Mouse (Mus musculus) spleen, adult 2 months (tissue): ENCODE results near the gene Deaf1. TPM values are rescaled to one million over a fixed set of nuclear protein-coding genes. Genes with fewer than 3 reads are reported as not detected.
"Not testable (repeated sequence)": the region's sequence is repeated elsewhere in the genome, so short reads cannot be mapped to it uniquely, and the experiment has no call there.

Experiments
- DNase-seq, 2 experiments: peaks; one replicate each; pipeline versions ENCODE4 v3.0.0 to v3.0.0-alpha.2; 2012 to 2021; ENCODE audit warnings: low spot score in 2 of 2, low read depth in 1 of 2
- H3K27ac ChIP-seq: fragments of 200-500 bp; 2 replicates; pipeline ENCODE4 v1.5.1; 2012; ENCODE audit warnings: low read length, inconsistent platforms; ENCODE audit not compliant: insufficient read depth
- H3K27me3 ChIP-seq: fragments of 200-500 bp; 2 replicates; pipeline ENCODE4 v1.6.1; 2012; ENCODE audit warnings: mild to moderate bottlenecking, moderate library complexity, low read length, inconsistent platforms; ENCODE audit not compliant: control insufficient read depth, insufficient read depth
- H3K36me3 ChIP-seq: fragments of 200-500 bp; 2 replicates; pipeline ENCODE4 v1.6.1; 2012; ENCODE audit warnings: mild to moderate bottlenecking, low read length, inconsistent platforms; ENCODE audit not compliant: control insufficient read depth, insufficient read depth
- H3K4me1 ChIP-seq: fragments of 200-500 bp; 2 replicates; pipeline ENCODE4 v1.6.1; 2011; ENCODE audit warnings: inconsistent platforms; ENCODE audit not compliant: control insufficient read depth, insufficient read depth, insufficient read length
- H3K4me3 ChIP-seq: fragments of 200-500 bp; 2 replicates; pipeline ENCODE4 v1.5.1; 2011; ENCODE audit warnings: mild to moderate bottlenecking, inconsistent platforms; ENCODE audit not compliant: insufficient read depth, insufficient read length; ENCODE audit errors: extremely low read depth
- CTCF ChIP-seq: fragments of 200-500 bp; IDR thresholded peaks from 2 replicates; pipeline ENCODE4 v1.5.1; 2011; ENCODE audit warnings: mild to moderate bottlenecking, inconsistent platforms; ENCODE audit not compliant: insufficient read depth, insufficient read length, insufficient replicate concordance; ENCODE audit errors: extremely low read depth
- POLR2A ChIP-seq: fragments of 200-500 bp; IDR thresholded peaks from 2 replicates; pipeline ENCODE4 v1.6.1; 2011; ENCODE audit warnings: low read depth, low read length, inconsistent platforms
- WGBS: fragments of 180-500 bp; shearing (Covaris S2); methylation state at CpG from one replicate; pipeline ENCODE4 v1.1.7; 2018; 5-methylcytosine and 5-hydroxymethylcytosine counted together
- polyA plus RNA-seq: library from polyadenylated mRNA; depleted of rRNA; stranded (reverse); fragments of >200 nt; gene quantifications from 2 replicates; pipeline ENCODE4 v1.2.3, GENCODE M21; 2012; rRNA removed

The Deaf1 gene
- polyA plus RNA-seq, 1 experiment: 15.3 TPM

DNA sequence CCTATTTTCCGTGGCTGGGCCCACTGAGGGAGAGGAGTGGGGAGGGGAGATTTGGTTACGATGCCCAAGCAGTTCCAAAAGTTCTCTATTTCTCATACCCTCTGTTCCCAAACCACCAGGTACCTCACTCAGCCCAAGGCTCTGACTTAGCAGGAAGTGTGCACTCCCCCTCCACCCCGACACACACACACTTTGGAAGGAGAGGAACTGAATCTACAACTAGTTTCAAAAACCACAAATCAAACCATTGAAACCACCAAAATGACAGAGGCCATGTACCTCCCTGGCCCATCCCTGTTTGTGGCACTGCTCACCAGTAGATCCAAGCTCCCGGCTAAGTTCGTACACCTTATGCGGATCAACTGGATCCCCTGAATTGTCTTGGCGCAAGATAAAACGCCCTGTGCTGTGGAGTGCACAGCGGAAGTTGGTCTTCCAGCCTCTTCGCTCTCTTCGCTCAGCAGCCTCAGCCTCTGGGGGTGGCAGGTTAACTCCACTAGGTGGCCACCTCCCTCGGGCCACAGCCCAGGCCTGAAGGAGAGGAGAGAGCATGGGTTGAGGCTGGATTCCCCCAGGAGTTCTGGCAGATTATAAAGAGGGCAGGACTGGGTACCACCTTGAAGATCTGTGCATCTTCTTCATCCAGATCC, 62.6 kb downstream of the Deaf1 start:
- H3K27ac ChIP-seq: peak overlapping the region; percentile 39
- no peaks in the 10 kb centered on the region for H3K27me3 ChIP-seq
- H3K36me3 ChIP-seq: peaks cover 38% of the 10 kb centered on the region
- WGBS: 6% methylated on average over 12 of the region's 12 CpGs
- peak overlapping the region; percentile 74; the same call in 1 of the 2 replicates for H3K4me3 ChIP-seq
- TF ChIP-seq CTCF (peak; percentile 64; the same call in 1 of the 2 replicates), POLR2A (no peak)
- peaks cover 17% of the 10 kb centered on the region for H3K4me1 ChIP-seq
- peak; percentile 55 to 66 for DNase-seq

DNA sequence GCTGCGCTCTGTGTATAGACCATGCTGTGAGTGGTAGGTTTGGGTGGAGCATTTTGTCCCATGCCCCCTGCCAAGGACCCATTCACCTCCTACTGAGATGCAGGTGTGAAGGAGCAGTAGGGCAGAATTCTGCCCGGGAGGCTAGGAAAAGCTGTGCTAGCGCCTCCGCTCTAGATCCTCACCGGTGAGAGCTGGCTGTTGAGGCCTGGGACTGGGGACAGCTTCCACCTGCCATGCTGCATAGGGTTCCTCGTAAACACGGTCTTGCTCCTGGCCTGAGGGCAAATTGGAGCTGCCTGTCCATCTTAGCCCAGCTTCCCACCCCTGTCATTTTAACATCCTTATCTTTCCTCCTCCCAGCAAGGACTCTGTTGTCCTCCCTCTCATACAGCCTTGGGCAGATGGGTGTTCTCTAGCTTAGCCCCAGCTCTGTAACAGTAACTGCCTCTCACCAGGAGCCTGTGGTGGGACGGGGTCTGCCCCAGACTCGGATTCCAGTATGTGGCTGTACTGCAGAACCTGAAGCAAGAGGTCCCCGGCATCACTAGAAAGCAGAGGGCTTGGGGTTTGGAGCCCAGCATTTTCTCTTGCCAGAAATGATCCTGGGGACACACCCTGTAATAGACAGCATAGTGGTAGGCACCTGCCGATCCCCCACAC, 63.3 kb downstream of the Deaf1 start:
- no peak overlapping the region for H3K27ac ChIP-seq
- peaks cover 45% of the 10 kb centered on the region for H3K36me3 ChIP-seq
- H3K4me1 ChIP-seq: peaks cover 15% of the 10 kb centered on the region

DNA sequence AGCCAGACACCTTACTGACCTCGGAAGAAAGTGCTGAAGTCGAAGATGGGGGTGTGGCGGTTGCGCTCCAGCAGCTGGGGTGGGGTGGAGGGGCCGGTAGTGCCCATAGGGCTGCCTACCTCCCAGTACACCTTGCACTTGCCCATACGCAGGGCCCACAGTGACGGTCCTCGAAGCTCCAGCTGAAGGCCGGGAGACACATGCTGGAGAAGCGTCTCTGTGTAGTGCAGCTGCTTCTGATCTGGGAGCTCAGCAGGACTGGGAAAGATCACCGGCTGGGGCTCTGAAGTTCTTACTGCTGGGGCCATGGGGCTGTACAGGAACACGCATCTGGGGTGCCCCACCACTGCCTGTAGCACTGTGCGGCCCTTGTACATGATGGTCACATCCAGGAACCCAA, 63.9 kb downstream of the Deaf1 start:
- Histone ChIP-seq H3K36me3 (peaks cover 51% of the 10 kb centered on the region), H3K27me3 (no peaks in the 10 kb centered on the region), H3K27ac (no peak overlapping the region), H3K4me1 (peaks cover 13% of the 10 kb centered on the region; the same call in 1 of the 2 replicates), H3K4me3 (no peak overlapping the region)
- TF ChIP-seq CTCF (no peak), POLR2A (no peak)
- 96% methylated on average over 13 of the region's 13 CpGs for WGBS
- no peak for DNase-seq

More for the DNA sequence above, 63.3 kb downstream of the Deaf1 start:
- TF ChIP-seq CTCF: no peak
- no peak for TF ChIP-seq POLR2A
- no peak for DNase-seq
- Histone ChIP-seq H3K4me3 (no peak overlapping the region), H3K27me3 (no peaks in the 10 kb centered on the region)
- WGBS: 79% methylated on average over 11 of the region's 11 CpGs

DNA sequence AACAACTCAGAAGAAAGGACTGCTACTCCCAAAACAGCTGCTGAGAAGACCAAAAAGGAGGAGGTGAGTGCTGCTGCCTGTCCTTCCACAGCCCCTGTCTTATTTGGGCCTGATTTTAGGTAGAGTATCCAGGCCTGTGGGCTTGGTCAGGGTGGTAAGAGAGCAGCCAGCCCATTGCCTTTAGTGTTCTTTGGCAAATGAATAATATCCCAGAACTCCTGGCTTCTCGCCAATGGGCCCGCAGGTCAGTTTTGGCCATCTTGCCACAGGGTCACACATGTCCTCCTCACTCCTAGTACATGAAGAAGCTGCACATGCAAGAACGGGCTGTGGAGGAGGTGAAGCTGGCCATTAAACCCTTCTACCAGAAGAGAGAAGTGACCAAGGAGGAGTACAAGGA, 66.0 kb downstream of the Deaf1 start:
- H3K27me3 ChIP-seq: no peaks in the 10 kb centered on the region
- DNase-seq: no peak
- peaks cover 71% of the 10 kb centered on the region for H3K36me3 ChIP-seq
- H3K4me1 ChIP-seq: peaks cover 11% of the 10 kb centered on the region; the same call in 1 of the 2 replicates
- WGBS: 92% methylated on average over 3 of the region's 3 CpGs
- H3K27ac ChIP-seq: no peak overlapping the region
- TF ChIP-seq POLR2A (no peak), CTCF (no peak)
- H3K4me3 ChIP-seq: no peak overlapping the region

DNA sequence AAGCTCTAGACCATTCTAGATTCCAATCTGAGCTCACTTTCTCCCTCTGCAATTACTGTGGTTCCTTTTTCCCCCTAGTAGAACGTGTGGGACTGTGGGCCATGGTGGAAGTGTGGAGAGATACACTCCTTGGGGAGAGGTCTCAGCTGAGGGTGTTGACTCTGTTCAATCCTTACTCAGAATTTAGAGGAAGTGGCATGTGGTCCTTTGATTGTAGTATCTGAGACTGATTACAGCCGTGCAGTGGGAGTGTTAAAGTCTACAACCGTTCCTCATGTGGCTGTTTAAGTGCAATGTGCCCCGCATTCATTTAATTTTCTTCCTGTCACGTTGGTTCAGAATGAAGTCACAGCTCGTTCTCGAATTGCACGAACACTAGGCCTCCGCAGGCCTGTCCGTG, 71.3 kb downstream of the Deaf1 start:
- 91% methylated on average over 10 of the region's 10 CpGs for WGBS
- Histone ChIP-seq H3K4me3 (no peak overlapping the region), H3K4me1 (no peaks in the 10 kb centered on the region), H3K36me3 (peaks cover 65% of the 10 kb centered on the region), H3K27ac (no peak overlapping the region), H3K27me3 (no peaks in the 10 kb centered on the region)
- no peak for DNase-seq
- TF ChIP-seq CTCF (no peak), POLR2A (no peak)

DNA sequence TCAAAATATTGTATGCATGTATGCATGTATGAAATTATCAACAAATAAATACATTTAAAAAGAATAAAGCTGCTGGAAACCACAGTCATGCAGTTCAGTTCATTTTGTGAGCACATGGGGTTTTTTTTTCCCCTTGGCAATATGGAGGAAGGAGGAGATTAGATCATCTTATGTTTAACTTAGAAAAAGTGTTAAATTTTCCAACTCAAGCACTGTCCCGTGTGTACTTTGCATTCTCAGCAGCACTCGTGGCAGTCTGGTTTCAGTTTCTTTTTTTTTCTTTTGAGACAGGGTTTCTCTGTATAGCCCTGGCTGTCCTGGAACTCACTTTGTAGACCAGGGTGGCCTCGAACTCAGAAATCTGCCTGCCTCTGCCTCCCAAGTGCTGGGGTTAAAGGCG, 77.0 kb downstream of the Deaf1 start:
- not testable (repeated sequence) for DNase-seq, H3K27ac ChIP-seq, H3K4me1 ChIP-seq, H3K4me3 ChIP-seq, H3K27me3 ChIP-seq
- H3K36me3 ChIP-seq: peaks cover 48% of the 10 kb centered on the region
- 76% methylated on average over 4 of the region's 4 CpGs for WGBS

Other genes starting within 250 kb of the Deaf1 start
- gene Pkp3, start 249.5 kb downstream of the Deaf1 start, polyA plus RNA-seq: 30.1 and 36.7 TPM in 2 replicates
- 35.8 and 45.5 TPM in 2 replicates for gene Sigirr, start 227.1 kb downstream of the Deaf1 start, polyA plus RNA-seq
- 0.02 and 0.23 TPM in 2 replicates for gene Ano9, start 209.9 kb downstream of the Deaf1 start, polyA plus RNA-seq
- gene Ptdss2, start 205.3 kb downstream of the Deaf1 start, polyA plus RNA-seq: 26.8 and 27.0 TPM in 2 replicates
- gene Rnh1, start 154.8 kb downstream of the Deaf1 start, polyA plus RNA-seq: 90.8 and 113 TPM in 2 replicates
- 29.0 and 33.2 TPM in 2 replicates for gene Hras, start 133.7 kb downstream of the Deaf1 start, polyA plus RNA-seq
- gene Lrrc56, start 133.5 kb downstream of the Deaf1 start, polyA plus RNA-seq: 5.2 and 5.5 TPM in 2 replicates
- 6.8 and 7.4 TPM in 2 replicates for gene Lmntd2, start 113.6 kb downstream of the Deaf1 start, polyA plus RNA-seq
- gene Rassf7, start 111.8 kb downstream of the Deaf1 start, polyA plus RNA-seq: 13.0 and 18.4 TPM in 2 replicates
- 29.3 and 31.4 TPM in 2 replicates for gene Phrf1, start 98.9 kb downstream of the Deaf1 start, polyA plus RNA-seq
- 105 and 160 TPM in 2 replicates for gene Irf7, start 61.2 kb downstream of the Deaf1 start, polyA plus RNA-seq
- 0.14 and 0.15 TPM in 2 replicates for gene Cdhr5, start 50.9 kb downstream of the Deaf1 start, polyA plus RNA-seq
- gene Sct, start 48.6 kb downstream of the Deaf1 start, polyA plus RNA-seq: 1.6 and 4.5 TPM in 2 replicates
- gene Drd4, start 35.7 kb downstream of the Deaf1 start, polyA plus RNA-seq: 0.09 and 0.22 TPM in 2 replicates
- gene Tmem80, start within 50 bp of the Deaf1 start, polyA plus RNA-seq: 32.4 and 37.0 TPM in 2 replicates
- gene Eps8l2, start 11.2 kb upstream of the Deaf1 start, polyA plus RNA-seq: 2.5 TPM in 2 replicates
- gene Taldo1, start 64.5 kb upstream of the Deaf1 start, polyA plus RNA-seq: 155 and 184 TPM in 2 replicates
- 56.7 and 72.5 TPM in 2 replicates for gene Gatd1, start 86.4 kb upstream of the Deaf1 start, polyA plus RNA-seq
- gene Cend1, start 101.8 kb upstream of the Deaf1 start, polyA plus RNA-seq: 0.08 and 0.11 TPM in 2 replicates
- 66.2 and 89.4 TPM in 2 replicates for gene Slc25a22, start 110.2 kb upstream of the Deaf1 start, polyA plus RNA-seq
- gene Pidd1, start 116.3 kb upstream of the Deaf1 start, polyA plus RNA-seq: 20.4 and 31.0 TPM in 2 replicates
- 645 and 662 TPM in 2 replicates for gene Rplp2, start 119.7 kb upstream of the Deaf1 start, polyA plus RNA-seq
- gene Pnpla2, start 127.5 kb upstream of the Deaf1 start, polyA plus RNA-seq: 87.3 and 106 TPM in 2 replicates
- 14.4 and 17.7 TPM in 2 replicates for gene Cracr2b, start 133.4 kb upstream of the Deaf1 start, polyA plus RNA-seq
- 89.5 and 114 TPM in 2 replicates for gene Cd151, start 139.7 kb upstream of the Deaf1 start, polyA plus RNA-seq
- gene Polr2l, start 147.4 kb upstream of the Deaf1 start, polyA plus RNA-seq: 20.5 and 23.5 TPM in 2 replicates
- 97.6 and 109 TPM in 2 replicates for gene Tspan4, start 147.6 kb upstream of the Deaf1 start, polyA plus RNA-seq
- 13.8 and 14.6 TPM in 2 replicates for gene Chid1, start 212.2 kb upstream of the Deaf1 start, polyA plus RNA-seq
- 26.3 and 28.9 TPM in 2 replicates for gene Ap2a2, start 234.5 kb upstream of the Deaf1 start, polyA plus RNA-seq